In genomic region chr8:60640046-60640445, GRCm38 (mm10) we compare ENCODE assay signal across 12 mouse cellular contexts.
"Had no signal": no experiment of that assay in that cellular context is flagged by ENCODE, and none has a peak within 500 bp of the region (broad histone marks: within the 10 kb centered on the region; RNA-seq: fewer than 3 reads in every experiment).

No protein-coding gene starts in this region.

- H3K4me3 ChIP-seq: limb, embryonic 15.5 days; liver, embryonic 12.5 days; midbrain, embryonic 12.5 days; neural tube, embryonic 13.5 days had no signal

- H3K4me1 ChIP-seq: limb, embryonic 15.5 days; liver, embryonic 12.5 days; midbrain, embryonic 12.5 days; neural tube, embryonic 13.5 days had no signal

- H3K27ac ChIP-seq: kidney, postnatal 0 days; limb, embryonic 15.5 days; liver, embryonic 12.5 days; midbrain, embryonic 12.5 days; neural tube, embryonic 13.5 days had no signal

- DNase-seq: kidney, adult 9 months; kidney, postnatal 36 days; layer of hippocampus, adult 9-11 months; lung, embryonic 14.5 days; lung, postnatal 10 days; lung, postnatal 4 days; thymus, postnatal 4 days had no signal
